Mouse (Mus musculus): ENCODE measurements around the gene Spindoc. TPM values are rescaled to one million over a fixed set of nuclear protein-coding genes. Genes with fewer than 3 reads are reported as not detected.

Spindoc gene
- polyA plus RNA-seq, 2 experiments = 21.9 to 37.6 TPM

DNA sequence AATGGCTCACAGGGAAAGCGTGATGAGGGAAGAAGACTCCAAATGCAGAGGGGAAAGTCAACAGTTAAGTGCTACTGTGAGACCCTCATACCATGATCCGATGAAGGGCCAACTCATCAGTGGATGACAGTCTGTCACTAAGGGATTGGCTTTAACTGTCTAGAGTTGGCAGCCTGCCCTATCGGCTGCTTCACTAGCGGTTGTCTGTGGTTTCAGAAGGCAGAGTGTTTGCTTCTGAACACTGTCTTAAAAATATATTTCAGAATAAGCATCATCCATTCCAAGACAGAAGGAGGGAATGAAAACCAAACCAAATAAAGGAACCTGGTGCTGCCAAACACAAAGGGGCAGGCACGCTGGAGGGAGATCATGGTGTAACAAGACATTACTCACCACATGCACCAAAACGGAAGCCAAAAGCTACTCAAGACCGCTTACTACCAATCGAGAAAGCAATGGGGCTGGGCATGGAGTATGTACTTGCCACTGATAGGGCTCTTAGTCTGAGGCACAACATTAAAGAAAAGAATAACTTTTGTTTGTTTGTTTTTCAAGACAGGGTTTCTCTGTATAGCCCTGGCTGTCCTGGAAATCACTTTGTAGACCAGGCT is 67.7 kb downstream of the Spindoc start:
- no peak for TF ChIP-seq POLR2A (IDR thresholded peaks at IDR 0.05; ENCODE audit: borderline replicate concordance, extremely low read depth, insufficient read depth, insufficient read length)
- no peaks in the 10 kb centered on the region for H3K9me3 ChIP-seq (ENCODE audit: control insufficient read depth, low read length)
- H3K36me3 ChIP-seq (ENCODE audit: control insufficient read depth, insufficient read depth, low read length) = no peaks in the 10 kb centered on the region
- H3K4me2 ChIP-seq (replicated peaks; ENCODE audit: low read depth, low read length, severe bottlenecking) = no peak overlapping the region
- DNase-seq (ENCODE audit: low spot score) (no peak), ATAC-seq (ENCODE audit: low FRiP score, low read depth) (no peak)
- H3K4me3 ChIP-seq (replicated peaks; ENCODE audit: low read length) = no peak overlapping the region
- H3K4me1 ChIP-seq (ENCODE audit: control insufficient read depth, insufficient read depth, low read length) = peaks cover 18% of the 10 kb centered on the region
- H3K27ac ChIP-seq (replicated peaks; ENCODE audit: low read depth, low read length) = no peak overlapping the region
- H3K27me3 ChIP-seq (ENCODE audit: control insufficient read depth, insufficient read depth, low read length) = no peaks in the 10 kb centered on the region
- H3K9ac ChIP-seq (ENCODE audit: low read depth, low read length, severe bottlenecking) = no peak overlapping the region
- 93% methylated on average over 8 of the region's 8 CpGs for WGBS

- H3K9me3 ChIP-seq (ENCODE audit: control insufficient read depth, low read length) = no peaks in the 10 kb centered on the region
- no peak overlapping the region for H3K9ac ChIP-seq (ENCODE audit: low read depth, low read length, severe bottlenecking)
- peaks cover 25% of the 10 kb centered on the region for H3K4me1 ChIP-seq (ENCODE audit: control insufficient read depth, insufficient read depth, low read length)
- no peaks in the 10 kb centered on the region for H3K36me3 ChIP-seq (ENCODE audit: control insufficient read depth, insufficient read depth, low read length)
- WGBS = 85% methylated on average over 2 of the region's 2 CpGs
- no peak for ATAC-seq (ENCODE audit: low FRiP score, low read depth)
- H3K4me3 ChIP-seq (replicated peaks; ENCODE audit: low read length) = no peak overlapping the region
- H3K27me3 ChIP-seq (ENCODE audit: control insufficient read depth, insufficient read depth, low read length) = no peaks in the 10 kb centered on the region
- H3K27ac ChIP-seq (replicated peaks; ENCODE audit: low read depth, low read length) = no peak overlapping the region
- no peak for DNase-seq (ENCODE audit: low spot score)
- no peak for TF ChIP-seq POLR2A (IDR thresholded peaks at IDR 0.05; ENCODE audit: borderline replicate concordance, extremely low read depth, insufficient read depth, insufficient read length)
- H3K4me2 ChIP-seq (replicated peaks; ENCODE audit: low read depth, low read length, severe bottlenecking) = no peak overlapping the region
Observed at GRCm38 (mm10) chr19:7313660-7314059, 69.1 kb downstream of the Spindoc start.

DNA sequence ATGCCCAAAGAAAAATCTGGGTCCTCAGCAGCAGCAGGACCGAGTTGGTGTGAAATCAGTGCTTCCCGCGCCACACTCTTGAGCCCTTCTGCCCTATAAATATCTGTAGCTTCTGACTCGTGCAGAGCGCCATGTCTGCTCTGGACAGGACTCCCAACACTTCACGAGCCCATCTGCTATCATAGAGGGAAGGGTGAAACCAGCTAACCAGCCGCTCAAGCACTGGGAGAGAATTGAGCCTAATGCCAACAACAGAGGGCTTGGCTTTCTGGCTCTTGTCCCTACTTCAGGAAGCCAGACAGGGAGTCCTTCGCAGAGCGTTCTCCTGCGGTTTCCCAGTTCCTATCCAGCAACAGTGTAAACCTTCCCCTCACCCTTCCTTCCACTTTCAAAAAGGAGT is 71.5 kb downstream of the Spindoc start:
- no peak for TF ChIP-seq POLR2A (IDR thresholded peaks at IDR 0.05; ENCODE audit: borderline replicate concordance, extremely low read depth, insufficient read depth, insufficient read length)
- Histone ChIP-seq H3K9ac (ENCODE audit: low read depth, low read length, severe bottlenecking) (no peak overlapping the region), H3K4me1 (ENCODE audit: control insufficient read depth, insufficient read depth, low read length) (peaks cover 33% of the 10 kb centered on the region), H3K9me3 (ENCODE audit: control insufficient read depth, low read length) (no peaks in the 10 kb centered on the region), H3K4me3 (replicated peaks; ENCODE audit: low read length) (no peak overlapping the region), H3K4me2 (replicated peaks; ENCODE audit: low read depth, low read length, severe bottlenecking) (no peak overlapping the region), H3K36me3 (ENCODE audit: control insufficient read depth, insufficient read depth, low read length) (no peaks in the 10 kb centered on the region), H3K27me3 (ENCODE audit: control insufficient read depth, insufficient read depth, low read length) (no peaks in the 10 kb centered on the region), H3K27ac (replicated peaks; ENCODE audit: low read depth, low read length) (peak overlapping the region; percentile 40; the same call in 1 of the 2 replicates)
- DNase-seq (ENCODE audit: low spot score) (no peak), ATAC-seq (ENCODE audit: low FRiP score, low read depth) (no peak)
- 37% methylated on average over 10 of the region's 10 CpGs for WGBS

DNA sequence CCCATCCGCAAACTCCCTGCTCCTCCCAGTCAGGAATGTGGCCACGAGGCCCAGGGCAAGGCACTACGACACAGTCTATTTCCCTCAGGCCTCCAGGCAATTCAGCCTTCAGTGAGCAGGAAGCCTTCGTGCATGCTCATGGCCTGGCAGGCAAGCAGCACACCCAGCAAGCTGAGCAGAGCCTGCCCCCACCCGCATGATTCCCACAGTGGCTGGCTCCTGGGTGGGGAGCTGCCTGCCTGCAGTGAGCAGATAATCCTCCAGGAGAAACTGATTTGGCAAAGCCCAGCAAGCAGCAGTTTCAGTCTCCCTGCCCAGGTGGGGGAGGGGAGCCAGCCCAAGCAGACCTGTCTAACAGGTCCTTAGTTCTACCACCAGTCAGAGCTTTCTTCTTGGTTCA is 72.1 kb downstream of the Spindoc start:
- no peak overlapping the region for H3K4me3 ChIP-seq (replicated peaks; ENCODE audit: low read length)
- H3K4me1 ChIP-seq (ENCODE audit: control insufficient read depth, insufficient read depth, low read length) = peaks cover 33% of the 10 kb centered on the region
- no peaks in the 10 kb centered on the region for H3K27me3 ChIP-seq (ENCODE audit: control insufficient read depth, insufficient read depth, low read length)
- DNase-seq (ENCODE audit: low spot score) (peak; percentile 31), ATAC-seq (ENCODE audit: low FRiP score, low read depth) (peak; percentile 56)
- no peaks in the 10 kb centered on the region for H3K9me3 ChIP-seq (ENCODE audit: control insufficient read depth, low read length)
- WGBS = 28% methylated on average over 5 of the region's 5 CpGs
- H3K4me2 ChIP-seq (replicated peaks; ENCODE audit: low read depth, low read length, severe bottlenecking) = 0 out of 2 replicates have a peak overlapping the region, but pooled peaks have one; percentile 4
- no peaks in the 10 kb centered on the region for H3K36me3 ChIP-seq (ENCODE audit: control insufficient read depth, insufficient read depth, low read length)
- H3K27ac ChIP-seq (replicated peaks; ENCODE audit: low read depth, low read length) = peak overlapping the region; percentile 40; the same call in 1 of the 2 replicates
- peak overlapping the region; percentile 34; the same call in 1 of the 2 replicates for H3K9ac ChIP-seq (ENCODE audit: low read depth, low read length, severe bottlenecking)
- TF ChIP-seq POLR2A (IDR thresholded peaks at IDR 0.05; ENCODE audit: borderline replicate concordance, extremely low read depth, insufficient read depth, insufficient read length) = no peak

- Histone ChIP-seq H3K4me1 (ENCODE audit: control insufficient read depth, insufficient read depth, low read length) (peaks cover 33% of the 10 kb centered on the region), H3K9ac (ENCODE audit: low read depth, low read length, severe bottlenecking) (no peak overlapping the region)
Observed at GRCm38 (mm10) chr19:7309738-7310330, 73.0 kb downstream of the Spindoc start.

More at GRCm38 (mm10) chr19:7309738-7310330, 73.0 kb downstream of the Spindoc start:
- no peak overlapping the region for H3K27ac ChIP-seq (replicated peaks; ENCODE audit: low read depth, low read length)
- H3K27me3 ChIP-seq (ENCODE audit: control insufficient read depth, insufficient read depth, low read length) = no peaks in the 10 kb centered on the region
- no peaks in the 10 kb centered on the region for H3K36me3 ChIP-seq (ENCODE audit: control insufficient read depth, insufficient read depth, low read length)
- H3K9me3 ChIP-seq (ENCODE audit: control insufficient read depth, low read length) = no peaks in the 10 kb centered on the region
- no peak for DNase-seq (ENCODE audit: low spot score)
- H3K4me3 ChIP-seq (replicated peaks; ENCODE audit: low read length) = no peak overlapping the region
- no peak overlapping the region for H3K4me2 ChIP-seq (replicated peaks; ENCODE audit: low read depth, low read length, severe bottlenecking)
- TF ChIP-seq POLR2A (IDR thresholded peaks at IDR 0.05; ENCODE audit: borderline replicate concordance, extremely low read depth, insufficient read depth, insufficient read length) = no peak
- no peak for ATAC-seq (ENCODE audit: low FRiP score, low read depth)
- WGBS = 53% methylated on average over 2 of the region's 2 CpGs
